Mouse (Mus musculus) limb, embryonic 10.5 days (tissue): ENCODE data around the gene Eml2. TPM values are rescaled to one million over a fixed set of nuclear protein-coding genes. Genes with fewer than 3 reads are reported as not detected.

Experiments
- DNase-seq: peaks from one replicate; pipeline ENCODE4 v3.0.0-alpha.2; 2017; ENCODE audit warnings: low spot score
- H3K27ac ChIP-seq: fragments of 300-500 bp; sonication (generic); 2 replicates; pipeline ENCODE4 v1.5.1; 2016; ENCODE audit warnings: mild to moderate bottlenecking
- H3K27me3 ChIP-seq: fragments of 300-500 bp; sonication (generic); 2 replicates; pipeline ENCODE4 v1.6.1; 2016; ENCODE audit warnings: low read depth, mild to moderate bottlenecking; ENCODE audit not compliant: poor library complexity, severe bottlenecking
- H3K36me3 ChIP-seq: fragments of 300-500 bp; sonication (generic); 2 replicates; pipeline ENCODE4 v1.6.1; 2016; ENCODE audit warnings: mild to moderate bottlenecking, moderate library complexity
- H3K4me1 ChIP-seq: fragments of 300-500 bp; sonication (generic); 2 replicates; pipeline ENCODE4 v1.6.1; 2016
- H3K4me3 ChIP-seq: fragments of 300-500 bp; sonication (generic); 2 replicates; pipeline ENCODE4 v1.5.1; 2016; ENCODE audit warnings: mild to moderate bottlenecking, moderate library complexity
- H3K9me3 ChIP-seq: fragments of 300-500 bp; sonication (generic); replicated peaks from 2 replicates; pipeline ENCODE4 v1.6.1; 2016; ENCODE audit warnings: mild to moderate bottlenecking
- WGBS: fragments of 180-500 bp; shearing (Covaris S2); methylation state at CpG from one replicate; pipeline ENCODE4 v1.1.7; 2016; 5-methylcytosine and 5-hydroxymethylcytosine counted together
- polyA plus RNA-seq: library from polyadenylated mRNA; unstranded; fragments of >200 nt; fragmentation: Nextera tagmentation; extraction: Ambion mirVana; gene quantifications from 2 replicates; pipeline ENCODE4 v1.2.1, GENCODE M21; 2016

The Eml2 gene
- polyA plus RNA-seq, 1 experiment from 2014 or later, result 6.4 TPM

GRCm38 (mm10) chr7:19184758-19185157 lies 8.5 kb downstream of the Eml2 start:
- DNase-seq, result no peak
- H3K27ac ChIP-seq, result no peak overlapping the region
- peaks cover 11% of the 10 kb centered on the region for H3K27me3 ChIP-seq
- H3K36me3 ChIP-seq, result peaks cover 51% of the 10 kb centered on the region
- H3K9me3 ChIP-seq, result no peaks in the 10 kb centered on the region
- WGBS, result 91% methylated on average over 6 of the region's 6 CpGs
- H3K4me3 ChIP-seq, result no peak overlapping the region
- H3K4me1 ChIP-seq, result peaks cover 21% of the 10 kb centered on the region

GRCm38 (mm10) chr7:19194676-19195075 lies 18.5 kb downstream of the Eml2 start:
- no peak overlapping the region for H3K27ac ChIP-seq
- no peak for DNase-seq
- H3K4me1 ChIP-seq, result no peaks in the 10 kb centered on the region
- no peak overlapping the region for H3K4me3 ChIP-seq
- 96% methylated on average over 4 of the region's 4 CpGs for WGBS
- H3K27me3 ChIP-seq, result no peaks in the 10 kb centered on the region
- no peaks in the 10 kb centered on the region for H3K9me3 ChIP-seq
- H3K36me3 ChIP-seq, result peaks cover 82% of the 10 kb centered on the region

- no peaks in the 10 kb centered on the region for H3K27me3 ChIP-seq
- peaks cover 79% of the 10 kb centered on the region for H3K36me3 ChIP-seq
- H3K27ac ChIP-seq, result no peak overlapping the region
- H3K4me1 ChIP-seq, result no peaks in the 10 kb centered on the region
- H3K4me3 ChIP-seq, result no peak overlapping the region
- H3K9me3 ChIP-seq, result no peaks in the 10 kb centered on the region
- DNase-seq, result no peak
- WGBS, result 65% methylated on average over 6 of the region's 6 CpGs
Measured at GRCm38 (mm10) chr7:19196676-19197075, 20.5 kb downstream of the Eml2 start.

GRCm38 (mm10) chr7:19197985-19198384 lies 21.8 kb downstream of the Eml2 start:
- 31% methylated on average over 2 of the region's 2 CpGs for WGBS
- no peaks in the 10 kb centered on the region for H3K9me3 ChIP-seq
- peaks cover 81% of the 10 kb centered on the region for H3K36me3 ChIP-seq
- H3K4me1 ChIP-seq, result no peaks in the 10 kb centered on the region
- DNase-seq, result no peak
- no peaks in the 10 kb centered on the region for H3K27me3 ChIP-seq
- no peak overlapping the region for H3K4me3 ChIP-seq
- H3K27ac ChIP-seq, result no peak overlapping the region

GRCm38 (mm10) chr7:19201660-19202059 lies 25.4 kb downstream of the Eml2 start:
- Histone ChIP-seq H3K9me3 (no peaks in the 10 kb centered on the region), H3K27me3 (no peaks in the 10 kb centered on the region), H3K36me3 (peaks cover 77% of the 10 kb centered on the region), H3K27ac (no peak overlapping the region), H3K4me3 (no peak overlapping the region), H3K4me1 (no peaks in the 10 kb centered on the region)
- WGBS, result 65% methylated on average over 14 of the region's 15 CpGs
- DNase-seq, result no peak

GRCm38 (mm10) chr7:19202065-19202850 lies 26.0 kb downstream of the Eml2 start:
- Histone ChIP-seq H3K36me3 (peaks cover 71% of the 10 kb centered on the region), H3K4me3 (no peak overlapping the region), H3K27ac (no peak overlapping the region), H3K4me1 (no peaks in the 10 kb centered on the region), H3K27me3 (no peaks in the 10 kb centered on the region), H3K9me3 (no peaks in the 10 kb centered on the region)
- WGBS, result 58% methylated on average over 15 of the region's 15 CpGs
- DNase-seq, result no peak

- H3K9me3 ChIP-seq, result no peaks in the 10 kb centered on the region
- no peak overlapping the region for H3K4me3 ChIP-seq
- peaks cover 27% of the 10 kb centered on the region for H3K36me3 ChIP-seq
- no peaks in the 10 kb centered on the region for H3K27me3 ChIP-seq
- no peak for DNase-seq
- peaks cover 21% of the 10 kb centered on the region for H3K4me1 ChIP-seq
- no peak overlapping the region for H3K27ac ChIP-seq
- 82% methylated on average over 13 of the region's 13 CpGs for WGBS
Measured at GRCm38 (mm10) chr7:19208201-19208910, 32.1 kb downstream of the Eml2 start.

GRCm38 (mm10) chr7:19208944-19209472 lies 32.8 kb downstream of the Eml2 start:
- peak; percentile 53 for DNase-seq
- Histone ChIP-seq H3K27ac (no peak overlapping the region), H3K4me3 (no peak overlapping the region), H3K9me3 (no peaks in the 10 kb centered on the region), H3K4me1 (peaks cover 27% of the 10 kb centered on the region), H3K27me3 (no peaks in the 10 kb centered on the region), H3K36me3 (peaks cover 22% of the 10 kb centered on the region)
- WGBS, result 47% methylated on average over 7 of the region's 7 CpGs

GRCm38 (mm10) chr7:19209494-19209893 lies 33.3 kb downstream of the Eml2 start:
- Histone ChIP-seq H3K4me3 (no peak overlapping the region), H3K27me3 (no peaks in the 10 kb centered on the region), H3K9me3 (no peaks in the 10 kb centered on the region), H3K27ac (no peak overlapping the region), H3K36me3 (peaks cover 17% of the 10 kb centered on the region), H3K4me1 (peaks cover 32% of the 10 kb centered on the region)
- 90% methylated on average over 4 of the region's 4 CpGs for WGBS
- DNase-seq, result no peak

GRCm38 (mm10) chr7:19210010-19210409 lies 33.8 kb downstream of the Eml2 start:
- Histone ChIP-seq H3K27ac (no peak overlapping the region), H3K4me3 (no peak overlapping the region), H3K4me1 (peaks cover 37% of the 10 kb centered on the region), H3K36me3 (peaks cover 12% of the 10 kb centered on the region), H3K9me3 (no peaks in the 10 kb centered on the region), H3K27me3 (no peaks in the 10 kb centered on the region)
- 92% methylated on average over 5 of the region's 5 CpGs for WGBS
- no peak for DNase-seq

- no peak for DNase-seq
- no peaks in the 10 kb centered on the region for H3K27me3 ChIP-seq
- H3K4me3 ChIP-seq, result no peak overlapping the region
- H3K4me1 ChIP-seq, result peaks cover 49% of the 10 kb centered on the region
- H3K9me3 ChIP-seq, result no peaks in the 10 kb centered on the region
- peak overlapping the region; percentile 83; the same call in 1 of the 2 replicates for H3K27ac ChIP-seq
- 66% methylated on average over 5 of the region's 5 CpGs for WGBS
- H3K36me3 ChIP-seq, result peaks cover under 1% of the 10 kb centered on the region; the same call in 1 of the 2 replicates
Measured at GRCm38 (mm10) chr7:19211041-19211675, 34.9 kb downstream of the Eml2 start.

GRCm38 (mm10) chr7:19211996-19212755 lies 36.0 kb downstream of the Eml2 start, which contains the start of gene Gpr4:
Gpr4 (plus strand) TSS chr7:19212538.
- peak within 1 kb of the TSS; percentile 67 for H3K4me3 ChIP-seq
- H3K27me3 ChIP-seq, result no peaks in the 10 kb centered on the region
- H3K9me3 ChIP-seq, result no peaks in the 10 kb centered on the region
- H3K27ac ChIP-seq, result peak within 1 kb of the TSS; percentile 83
- 4% methylated on average over 27 of the region's 30 CpGs for WGBS
- peak; percentile 83 for DNase-seq
- H3K36me3 ChIP-seq, result no peaks in the 10 kb centered on the region
- H3K4me1 ChIP-seq, result peaks cover 59% of the 10 kb centered on the region
